Mouse (Mus musculus) testis, adult 10 weeks (tissue): ENCODE measurements around the gene Rbm15b. TPM values are rescaled to one million over a fixed set of nuclear protein-coding genes. Genes with fewer than 3 reads are reported as not detected.

Source experiments
- polyA plus RNA-seq: library from polyadenylated mRNA; stranded (reverse); fragments of 350-450 nt; fragmentation: Illumina TruSeq; extraction: RNeasy Lipid Tissue Mini Kit (QIAGEN cat#74804); gene quantifications from one replicate; pipeline ENCODE4 v1.2.3, GENCODE M21; 2014; ENCODE audit warnings: low read depth, low replicate concordance

Rbm15b gene
- 4.0 TPM for polyA plus RNA-seq

GRCm38 (mm10) chr9:106886828-106887702 lies at the start of gene Rbm15b:
TSS of gene Rbm15b (minus strand) at chr9:106887428.

GRCm38 (mm10) chr9:106891829-106892551 lies 4.8 kb upstream of the Rbm15b start, which contains the start of gene Manf:
TSS of gene Manf (minus strand) at chr9:106891979.

Other genes with a start within 250 kb of the Rbm15b start
- gene Grm2, start 231.3 kb downstream of the Rbm15b start, polyA plus RNA-seq, result not detected
- 5.9 TPM for gene Tex264, start 201.5 kb downstream of the Rbm15b start, polyA plus RNA-seq
- gene Rad54l2, start 98.2 kb downstream of the Rbm15b start, polyA plus RNA-seq, result 10.4 TPM
- gene Dcaf1, start 65.6 kb downstream of the Rbm15b start, polyA plus RNA-seq, result 117 TPM
- 356 TPM for gene Manf, start 4.6 kb upstream of the Rbm15b start, polyA plus RNA-seq